Mouse (Mus musculus): Measurements from ENCODE around the gene Slc39a13. TPM values are rescaled to one million over a fixed set of nuclear protein-coding genes. Genes with fewer than 3 reads are reported as not detected.

The Slc39a13 gene
- 10 to 100 TPM; 30.1 to 32.3 TPM for total RNA-seq (2021)
- long read RNA-seq, experiment 1, transcript Slc39a13-203 (10 exons, 1,291 nt), result minor isoform, 6 of 36 reads
- long read RNA-seq, experiment 1, transcript Slc39a13-201 (10 exons, 2,469 nt), result major isoform, 18 of 36 reads
- long read RNA-seq, experiment 1, partial matches to known transcripts, result 1 of 36 reads
- long read RNA-seq, experiment 1, other reads (novel, unspliced or antisense), result 11 of 36 reads
- long read RNA-seq, experiment 2, transcript Slc39a13-201 (10 exons, 2,469 nt), result major isoform, 16 of 29 reads
- long read RNA-seq, experiment 2, partial matches to known transcripts, result 3 of 29 reads
- long read RNA-seq, experiment 2, other reads (novel, unspliced or antisense), result 6 of 29 reads

DNA sequence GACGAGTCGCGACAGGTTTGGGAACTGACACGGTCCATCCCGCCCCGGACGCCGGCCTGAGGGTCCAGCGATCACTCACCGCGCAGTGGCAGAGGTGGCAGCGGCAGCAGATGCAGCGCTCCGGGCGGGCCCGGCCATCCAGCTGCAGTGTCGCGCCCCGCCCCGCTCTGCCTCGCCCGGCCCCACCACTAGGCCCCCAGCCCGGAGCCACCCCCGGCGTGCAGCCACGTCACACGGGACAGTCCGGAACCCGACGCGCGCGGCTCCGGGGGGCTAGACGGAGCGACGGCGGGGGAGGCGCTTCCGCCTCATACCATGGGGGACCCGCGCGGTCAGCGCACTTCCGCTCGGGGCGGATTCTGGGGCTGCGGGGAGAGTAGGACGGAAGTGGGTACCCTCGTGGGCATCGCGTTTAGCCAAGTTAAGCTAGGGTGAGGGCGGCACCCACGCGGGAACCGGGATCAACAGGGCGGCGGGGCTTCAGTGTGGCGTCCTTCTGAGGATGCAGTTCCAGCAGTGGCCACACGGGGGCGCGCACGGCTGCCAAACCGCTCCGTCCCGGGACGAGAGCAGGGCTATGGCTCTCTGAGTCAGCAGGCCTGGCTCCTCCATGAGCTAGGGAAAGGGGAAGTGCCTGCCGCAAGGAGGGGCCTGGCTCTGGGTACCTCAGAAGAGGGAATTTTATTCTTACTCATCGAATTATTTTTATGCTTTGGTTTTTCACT is at the start of gene Slc39a13:
TSS of gene Slc39a13 (minus strand) at position 342 of the 725 bp plus-strand sequence.
- peak within 1 kb of the TSS; percentile 89 for H3K4me3 ChIP-seq
- peak within 1 kb of the TSS; percentile 80 for H3K27ac ChIP-seq
- DNase-seq (ENCODE audit: extremely low spot score in 1 of 2, low spot score in 2 of 2), result peak; percentile 95 to 97
- intact Hi-C loops (cut with DNase I), result loop anchor here (1.0 to 5.0 kb wide), 3 partner anchors 31 to 877 kb away; partner anchors contain the start of genes Acp2, Gm9821 and Nr1h3
- TF ChIP-seq CTCF (IDR thresholded peaks at IDR 0.05), result no peak; the same call in none of the 2 replicates

DNA sequence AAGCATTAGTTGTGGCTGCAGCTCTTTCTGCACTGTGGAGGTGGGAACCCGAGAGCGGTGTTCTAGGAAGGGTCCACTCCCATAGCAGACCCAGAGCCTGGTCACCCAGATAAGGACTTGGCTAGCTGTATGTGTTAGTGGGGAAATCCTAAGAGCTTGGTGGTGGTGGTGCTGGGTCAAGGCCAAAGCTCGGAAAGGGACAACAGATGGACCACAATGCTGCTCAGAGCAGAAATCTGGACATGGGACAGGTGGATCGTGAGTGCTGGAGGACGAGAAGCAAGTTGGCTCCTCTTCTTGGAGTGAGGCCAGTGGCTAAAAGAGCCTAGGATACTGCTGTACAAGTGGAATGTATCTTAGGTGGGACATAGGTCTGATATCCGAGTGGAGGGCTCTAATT is 49.3 kb upstream of the Slc39a13 start:
- Histone ChIP-seq H3K27ac (no peak overlapping the region), H3K4me3 (no peak overlapping the region)
- TF ChIP-seq CTCF (IDR thresholded peaks at IDR 0.05), result no peak
- intact Hi-C loops (cut with DNase I), result loop anchor here (5.0 kb wide), 3 partner anchors 63 to 138 kb away; partner anchors contain the start of genes Ddb2, Madd and Pacsin3
- DNase-seq (ENCODE audit: extremely low spot score in 1 of 2, low spot score in 2 of 2), result no peak

DNA sequence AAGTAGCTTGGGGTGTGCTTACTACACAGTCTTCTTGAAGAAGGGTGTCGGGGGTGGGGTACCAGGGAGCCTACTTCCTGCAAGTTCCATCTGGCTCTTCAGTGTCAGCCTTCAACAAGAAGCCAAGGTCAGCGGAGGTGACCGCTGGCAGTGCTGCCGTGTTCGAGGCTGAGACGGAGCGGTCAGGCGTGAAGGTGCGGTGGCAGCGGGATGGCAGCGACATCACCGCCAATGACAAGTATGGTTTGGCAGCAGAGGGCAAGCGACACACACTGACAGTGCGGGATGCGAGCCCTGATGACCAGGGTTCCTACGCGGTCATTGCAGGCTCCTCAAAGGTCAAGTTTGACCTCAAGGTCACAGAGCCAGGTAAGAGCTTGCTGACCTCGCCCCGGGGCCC is 48.8 kb upstream of the Slc39a13 start:
- no peak for DNase-seq (ENCODE audit: extremely low spot score in 1 of 2, low spot score in 2 of 2)
- H3K27ac ChIP-seq, result no peak overlapping the region
- no peak overlapping the region for H3K4me3 ChIP-seq
- TF ChIP-seq CTCF (IDR thresholded peaks at IDR 0.05), result no peak
- intact Hi-C loops (cut with DNase I), result loop anchor here (5.0 kb wide), 3 partner anchors 63 to 138 kb away; partner anchors contain the start of genes Ddb2, Madd and Pacsin3

DNA sequence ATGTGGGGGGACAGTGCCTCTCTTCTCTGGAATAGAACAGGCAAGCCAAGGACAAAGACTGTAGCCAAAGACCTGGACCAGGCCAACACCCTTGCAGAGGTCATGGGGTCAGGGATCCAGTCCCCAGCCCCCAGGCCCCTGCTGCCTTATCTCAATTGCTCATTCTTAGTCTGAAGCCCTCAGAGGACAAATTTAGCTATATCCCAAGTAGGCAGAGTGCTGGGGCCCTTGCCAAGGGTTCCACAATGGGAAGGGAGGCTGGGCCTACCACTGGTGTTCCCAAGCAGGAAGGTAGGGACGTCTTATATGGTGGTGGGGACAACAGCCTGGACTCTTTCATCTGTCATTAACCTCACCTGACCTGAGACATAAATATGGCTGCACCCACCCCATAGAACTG is 48.4 kb upstream of the Slc39a13 start:
- Histone ChIP-seq H3K27ac (no peak overlapping the region), H3K4me3 (no peak overlapping the region)
- intact Hi-C loops (cut with DNase I), result loop anchor here (5.0 kb wide), 3 partner anchors 64 to 139 kb away; partner anchors contain the start of genes Ddb2, Madd and Pacsin3
- DNase-seq (ENCODE audit: extremely low spot score in 1 of 2, low spot score in 2 of 2), result no peak
- no peak for TF ChIP-seq CTCF (IDR thresholded peaks at IDR 0.05)

DNA sequence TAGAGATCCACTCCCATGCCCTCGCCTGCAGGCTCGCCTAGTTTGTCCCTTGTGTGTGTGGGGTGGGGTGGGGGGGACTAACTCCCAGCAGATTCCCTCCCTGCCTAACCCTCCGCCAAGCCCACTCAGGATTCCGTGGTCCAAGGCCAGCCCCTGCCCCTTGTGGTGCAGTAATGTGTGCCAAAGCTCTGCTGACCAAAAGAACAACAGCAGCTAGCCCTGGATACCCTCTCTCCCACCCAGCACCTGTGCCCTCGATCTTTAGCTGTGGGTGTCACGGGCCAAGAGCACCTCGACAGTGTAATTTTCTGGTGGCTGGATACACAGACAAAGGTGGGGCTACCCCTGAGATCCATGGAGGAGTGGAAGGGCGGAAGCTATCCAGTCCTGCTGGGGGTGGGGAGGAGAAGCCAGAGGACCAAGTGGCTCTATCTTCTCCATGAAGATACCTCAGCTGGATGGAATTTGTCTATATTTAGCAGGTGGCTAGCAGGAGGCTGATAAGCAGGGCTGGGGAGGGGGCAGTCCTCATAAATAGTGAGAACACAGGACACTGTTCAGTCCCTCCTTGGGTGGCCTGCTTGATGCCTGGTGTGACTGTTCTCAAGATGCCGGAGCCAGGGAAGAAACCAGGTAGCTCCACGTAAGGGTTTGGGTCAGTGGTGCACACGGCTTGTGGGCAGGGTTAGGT is 47.5 kb upstream of the Slc39a13 start, which contains the start of gene Mybpc3:
TSS of gene Mybpc3 (plus strand) at position 560 of the 691 bp plus-strand sequence.
- Histone ChIP-seq H3K27ac (no peak within 1 kb of the TSS), H3K4me3 (no peak within 1 kb of the TSS)
- intact Hi-C loops (cut with DNase I), result loop anchor here (5.0 kb wide), 3 partner anchors 65 to 140 kb away; partner anchors contain the start of genes Ddb2, Madd and Pacsin3

DNA sequence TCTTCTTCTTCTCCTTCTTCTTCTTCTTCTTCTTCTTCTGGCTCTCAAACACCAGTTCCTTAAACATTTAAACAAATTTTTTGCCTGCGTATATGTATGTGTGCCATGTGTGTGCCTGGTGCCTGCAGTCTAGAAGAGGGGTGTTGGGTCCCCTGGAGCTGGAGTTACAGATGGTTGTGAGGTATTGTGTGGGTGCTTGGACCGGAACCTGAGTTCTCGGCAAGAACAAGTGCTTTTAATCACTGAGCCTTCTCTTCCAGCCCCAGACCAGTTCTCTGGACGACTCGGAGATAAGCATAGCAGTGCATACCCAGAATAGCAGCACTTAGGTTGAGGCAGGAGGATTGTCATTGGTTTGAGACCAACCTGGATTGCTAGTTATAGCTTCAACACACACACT is 46.6 kb upstream of the Slc39a13 start:
- intact Hi-C loops (cut with DNase I), result loop anchor here (5.0 kb wide), 3 partner anchors 65 to 140 kb away; partner anchors contain the start of genes Ddb2, Madd and Pacsin3
- no peak for DNase-seq (ENCODE audit: extremely low spot score in 1 of 2, low spot score in 2 of 2)
- H3K27ac ChIP-seq, result no peak overlapping the region
- no peak overlapping the region for H3K4me3 ChIP-seq
- TF ChIP-seq CTCF (IDR thresholded peaks at IDR 0.05), result no peak

More for the DNA sequence above, 47.5 kb upstream of the Slc39a13 start, which contains the start of gene Mybpc3:
- DNase-seq (ENCODE audit: extremely low spot score in 1 of 2, low spot score in 2 of 2), result no peak
- TF ChIP-seq CTCF (IDR thresholded peaks at IDR 0.05), result no peak

DNA sequence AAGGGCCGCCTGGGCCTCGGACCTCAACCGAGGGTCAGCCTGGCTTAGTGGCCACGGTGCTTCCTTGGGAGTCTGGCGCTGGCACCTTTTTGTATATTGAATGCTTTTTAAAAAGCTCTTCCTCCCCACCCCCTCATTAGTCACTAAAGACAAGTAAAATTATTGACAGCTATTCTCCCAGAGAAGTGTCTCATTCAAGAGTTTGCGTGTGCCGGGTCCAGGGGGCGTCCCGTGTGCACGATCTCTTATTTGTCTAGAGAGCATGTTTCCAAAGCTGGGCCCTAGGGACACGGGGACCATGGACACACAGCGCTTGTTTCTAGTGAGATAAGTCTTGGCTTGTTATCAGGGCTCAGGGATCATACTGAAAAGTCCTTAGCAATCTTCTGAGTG is 45.4 kb upstream of the Slc39a13 start:
- intact Hi-C loops (cut with DNase I), result loop anchor here (1.0 to 5.0 kb wide), 5 partner anchors 67 to 365 kb away; partner anchors contain the start of genes Ddb2, Madd and Pacsin3
- DNase-seq (ENCODE audit: extremely low spot score in 1 of 2, low spot score in 2 of 2), result no peak
- H3K27ac ChIP-seq, result no peak overlapping the region
- H3K4me3 ChIP-seq, result peak overlapping the region; percentile 45
- TF ChIP-seq CTCF (IDR thresholded peaks at IDR 0.05), result no peak

DNA sequence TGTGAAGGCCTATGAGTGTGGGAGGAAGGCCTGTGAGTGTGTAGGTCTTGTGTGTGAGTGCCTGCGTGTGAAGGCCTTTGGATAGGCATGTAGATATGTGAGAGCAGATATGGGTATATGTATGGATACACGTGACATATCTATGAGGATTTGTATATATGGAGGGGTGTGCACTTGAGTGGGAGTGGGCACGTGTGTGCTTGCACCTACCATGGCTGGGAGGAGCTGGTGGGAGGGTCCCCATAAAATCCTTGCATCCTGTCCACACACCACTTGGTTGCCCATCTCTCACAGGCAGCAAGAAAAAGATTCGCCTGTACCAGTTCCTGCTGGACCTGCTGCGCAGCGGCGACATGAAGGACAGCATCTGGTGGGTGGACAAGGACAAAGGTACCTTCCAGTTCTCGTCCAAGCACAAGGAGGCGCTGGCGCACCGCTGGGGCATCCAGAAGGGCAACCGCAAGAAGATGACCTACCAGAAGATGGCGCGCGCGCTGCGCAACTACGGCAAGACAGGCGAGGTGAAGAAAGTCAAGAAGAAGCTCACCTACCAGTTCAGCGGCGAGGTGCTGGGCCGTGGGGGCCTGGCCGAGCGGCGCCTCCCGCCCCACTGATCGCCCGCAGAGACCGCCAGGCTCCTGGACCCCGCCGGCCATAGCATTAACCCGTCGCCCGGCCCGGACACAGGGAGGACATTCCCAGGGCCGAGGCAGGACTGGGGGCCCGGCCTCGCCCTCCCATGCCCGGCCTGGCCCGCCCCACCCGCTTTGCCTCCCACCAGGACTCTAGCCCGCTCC is 44.8 kb upstream of the Slc39a13 start:
- peak; percentile 91 to 95 for DNase-seq (ENCODE audit: extremely low spot score in 1 of 2, low spot score in 2 of 2)
- peak overlapping the region; percentile 45 for H3K4me3 ChIP-seq
- peak; percentile 98 for TF ChIP-seq CTCF (IDR thresholded peaks at IDR 0.05)
- H3K27ac ChIP-seq, result no peak overlapping the region
- intact Hi-C loops (cut with DNase I), result loop anchor here (1.0 to 5.0 kb wide), 5 partner anchors 67 to 366 kb away; partner anchors contain the start of genes Ddb2, Madd and Pacsin3

DNA sequence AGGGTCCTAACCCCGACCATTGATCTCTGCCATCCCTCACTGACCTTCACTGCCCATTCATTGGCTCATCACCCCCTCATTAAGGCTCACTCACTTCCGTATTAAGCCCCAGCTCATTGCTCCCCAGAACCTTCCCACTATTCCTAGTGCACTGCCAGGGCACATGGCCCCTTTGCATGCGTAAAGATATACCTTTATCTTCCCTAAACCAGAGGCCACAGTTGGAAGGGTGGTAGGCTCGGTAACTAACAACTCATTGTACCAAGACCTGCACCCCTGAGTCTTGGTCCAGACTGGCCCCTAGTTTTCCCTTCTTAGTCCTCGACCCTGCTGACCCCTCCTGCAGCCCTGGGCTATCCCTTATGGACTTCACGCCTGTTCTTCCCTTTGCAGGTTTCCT is 43.6 kb upstream of the Slc39a13 start:
- H3K4me3 ChIP-seq, result no peak overlapping the region
- no peak for DNase-seq (ENCODE audit: extremely low spot score in 1 of 2, low spot score in 2 of 2)
- no peak overlapping the region for H3K27ac ChIP-seq
- intact Hi-C loops (cut with DNase I), result loop anchor here (2.0 kb wide), 1 partner anchor 367 kb away; no protein-coding TSS in a partner anchor
- no peak for TF ChIP-seq CTCF (IDR thresholded peaks at IDR 0.05)

DNA sequence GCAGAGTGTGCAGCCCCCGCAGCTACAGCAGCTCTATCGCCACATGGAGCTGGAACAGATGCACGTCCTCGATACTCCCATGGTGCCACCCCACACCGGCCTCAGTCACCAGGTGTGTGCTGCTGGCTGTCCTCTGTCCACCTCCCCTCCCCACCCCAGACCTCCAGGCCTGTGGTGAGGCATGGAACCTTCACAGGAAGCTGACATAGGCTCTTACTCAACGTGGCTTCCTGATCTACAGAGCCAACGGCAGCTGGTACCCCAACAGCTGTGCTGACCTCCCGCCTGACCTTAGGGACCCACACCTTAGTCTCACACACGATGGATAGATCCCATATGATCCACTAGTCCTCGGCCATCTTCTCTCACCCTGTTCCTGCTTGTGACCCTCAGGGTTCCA is 43.1 kb upstream of the Slc39a13 start:
- Histone ChIP-seq H3K27ac (no peak overlapping the region), H3K4me3 (no peak overlapping the region)
- DNase-seq (ENCODE audit: extremely low spot score in 1 of 2, low spot score in 2 of 2), result no peak
- no peak for TF ChIP-seq CTCF (IDR thresholded peaks at IDR 0.05)
- intact Hi-C loops (cut with DNase I), result no loop called here
